Mouse (Mus musculus): ENCODE measurements at regions not wholly inside any gene's neighbourhood (a gene's known extent, or its start where the extent isn't known, plus 50 kb on each side); places are given as distances from the start of the nearest gene placed in this dataset.
A peak's percentile ranks its signal among the peaks of the same experiment; 100 is the strongest.

- Histone ChIP-seq H3K27ac (no peak overlapping the region), H3K4me3 (no peak overlapping the region)
- intact Hi-C loops (cut with DNase I): no loop called here
- TF ChIP-seq CTCF (IDR thresholded peaks at IDR 0.05): no peak
- no peak for DNase-seq
These were observed 305.7 kb downstream of the Foxo1 start for GRCm38 (mm10) chr3:52573806-52574205.

- intact Hi-C loops (cut with DNase I): no loop called here
- no peak overlapping the region for H3K27ac ChIP-seq
- DNase-seq: no peak
- no peak overlapping the region for H3K4me3 ChIP-seq
- TF ChIP-seq CTCF (IDR thresholded peaks at IDR 0.05): no peak
These were observed 304.7 kb downstream of the Foxo1 start for GRCm38 (mm10) chr3:52572514-52573485.

- no peak overlapping the region for H3K27ac ChIP-seq
- no peak for TF ChIP-seq CTCF (IDR thresholded peaks at IDR 0.05)
- intact Hi-C loops (cut with DNase I): no loop called here
- no peak for DNase-seq
- H3K4me3 ChIP-seq: no peak overlapping the region
These were observed 299.7 kb downstream of the Foxo1 start for GRCm38 (mm10) chr3:52567606-52568372.

- no peak for TF ChIP-seq CTCF (IDR thresholded peaks at IDR 0.05)
- Histone ChIP-seq H3K27ac (no peak overlapping the region), H3K4me3 (no peak overlapping the region)
- no peak for DNase-seq
- intact Hi-C loops (cut with DNase I): no loop called here
These were observed 295.5 kb downstream of the Foxo1 start for GRCm38 (mm10) chr3:52563595-52563994.

- no peak for DNase-seq
- TF ChIP-seq CTCF (IDR thresholded peaks at IDR 0.05): no peak
- no peak overlapping the region for H3K27ac ChIP-seq
- H3K4me3 ChIP-seq: no peak overlapping the region
- intact Hi-C loops (cut with DNase I): no loop called here
These were observed 294.7 kb downstream of the Foxo1 start for GRCm38 (mm10) chr3:52562816-52563215.

GRCm38 (mm10) chr3:52559481-52559880 is 291.3 kb downstream of the Foxo1 start:
- intact Hi-C loops (cut with DNase I): no loop called here
- no peak overlapping the region for H3K4me3 ChIP-seq
- DNase-seq: no peak
- TF ChIP-seq CTCF (IDR thresholded peaks at IDR 0.05): no peak
- no peak overlapping the region for H3K27ac ChIP-seq

GRCm38 (mm10) chr3:52558765-52559164 is 290.6 kb downstream of the Foxo1 start:
- no peak overlapping the region for H3K4me3 ChIP-seq
- no peak for TF ChIP-seq CTCF (IDR thresholded peaks at IDR 0.05)
- no peak for DNase-seq
- intact Hi-C loops (cut with DNase I): no loop called here
- no peak overlapping the region for H3K27ac ChIP-seq

- TF ChIP-seq CTCF (IDR thresholded peaks at IDR 0.05): no peak
- H3K27ac ChIP-seq: no peak overlapping the region
- DNase-seq: no peak
- no peak overlapping the region for H3K4me3 ChIP-seq
- intact Hi-C loops (cut with DNase I): no loop called here
These were observed 289.2 kb downstream of the Foxo1 start for GRCm38 (mm10) chr3:52557296-52557695.

- Histone ChIP-seq H3K27ac (no peak overlapping the region), H3K4me3 (no peak overlapping the region)
- no peak for DNase-seq
- intact Hi-C loops (cut with DNase I): no loop called here
- no peak for TF ChIP-seq CTCF (IDR thresholded peaks at IDR 0.05)
These were observed 286.9 kb downstream of the Foxo1 start for GRCm38 (mm10) chr3:52555038-52555437.

- DNase-seq: no peak
- intact Hi-C loops (cut with DNase I): no loop called here
- Histone ChIP-seq H3K4me3 (no peak overlapping the region), H3K27ac (no peak overlapping the region)
- TF ChIP-seq CTCF (IDR thresholded peaks at IDR 0.05): no peak
These were observed 286.4 kb downstream of the Foxo1 start for GRCm38 (mm10) chr3:52554490-52554889.

GRCm38 (mm10) chr3:52548201-52548893 is 280.2 kb downstream of the Foxo1 start:
- Histone ChIP-seq H3K27ac (no peak overlapping the region), H3K4me3 (no peak overlapping the region)
- intact Hi-C loops (cut with DNase I): no loop called here
- TF ChIP-seq CTCF (IDR thresholded peaks at IDR 0.05): no peak
- no peak for DNase-seq

GRCm38 (mm10) chr3:52546035-52546434 is 277.9 kb downstream of the Foxo1 start:
- TF ChIP-seq CTCF (IDR thresholded peaks at IDR 0.05): no peak
- intact Hi-C loops (cut with DNase I): no loop called here
- no peak overlapping the region for H3K4me3 ChIP-seq
- no peak for DNase-seq
- no peak overlapping the region for H3K27ac ChIP-seq

GRCm38 (mm10) chr3:52543006-52543405 is 274.9 kb downstream of the Foxo1 start:
- H3K27ac ChIP-seq: peak overlapping the region; percentile 32
- no peak overlapping the region for H3K4me3 ChIP-seq
- no peak for TF ChIP-seq CTCF (IDR thresholded peaks at IDR 0.05)
- intact Hi-C loops (cut with DNase I): loop anchor here (5.0 kb wide), 2 partner anchors 39 to 54 kb away; no protein-coding TSS in a partner anchor
- no peak for DNase-seq
